8 mouse cellular contexts compared by ENCODE assay signal in genomic region chr17:83916684-83917166, GRCm38 (mm10).
DNase-seq lines count a peak whose midpoint lies in the region; ATAC-seq and TF ChIP-seq lines count a peak whose summit lies in the region.

No protein-coding gene starts in this region.

- H3K4me1 ChIP-seq in intestine, postnatal 0 days (replicated peaks; ENCODE audit: control insufficient read depth, insufficient read depth, low read length): 0 out of 2 replicates have a peak, but pooled peaks cover 7% of the 10 kb centered on the region

- H3K9ac ChIP-seq in intestine, postnatal 0 days (ENCODE audit: low read depth, low read length): no peak overlapping the region

- no peak for TF ChIP-seq POLR2A in myocyte (IDR thresholded peaks at IDR 0.05; ENCODE audit: insufficient read length, low read depth)

- no peak overlapping the region for H3K4me3 ChIP-seq in intestine, postnatal 0 days (ENCODE audit: low read depth, low read length)
- no peak overlapping the region for H3K4me3 ChIP-seq in myocyte

- no peaks in the 10 kb centered on the region for H3K9me3 ChIP-seq in intestine, postnatal 0 days (ENCODE audit: control insufficient read depth)

- peak overlapping the region; percentile 46; the same call in 1 of the 2 replicates for H3K27ac ChIP-seq in intestine, postnatal 0 days (ENCODE audit: low read depth, low read length)

- no peaks in the 10 kb centered on the region for H3K79me2 ChIP-seq in myocyte (ENCODE audit: control insufficient read depth, insufficient read depth)

- no peak for TF ChIP-seq CTCF in intestine, postnatal 0 days (IDR thresholded peaks at IDR 0.05; ENCODE audit: low read depth)

- H3K4me2 ChIP-seq in intestine, postnatal 0 days (replicated peaks; ENCODE audit: low read depth): no peak overlapping the region
- H3K4me2 ChIP-seq in myocyte (ENCODE audit: low read depth): peak overlapping the region; percentile 64

- no peaks in the 10 kb centered on the region for H3K27me3 ChIP-seq in intestine, postnatal 0 days (replicated peaks; ENCODE audit: control insufficient read depth, insufficient read depth, low read length)
- no peaks in the 10 kb centered on the region for H3K27me3 ChIP-seq in myocyte (ENCODE audit: control insufficient read depth, insufficient read depth, insufficient read length)

- no peaks in the 10 kb centered on the region for H3K36me3 ChIP-seq in intestine, postnatal 0 days (ENCODE audit: control insufficient read depth, insufficient read depth)
- no peaks in the 10 kb centered on the region for H3K36me3 ChIP-seq in myocyte (ENCODE audit: control insufficient read depth, insufficient read depth)

- 26% methylated on average over 10 of the region's 10 CpGs for WGBS in intestine, postnatal 0 days

- ATAC-seq in intestine, postnatal 0 days: 0 out of 2 replicates have a peak, but pooled peaks have one; percentile 41

- H3ac ChIP-seq in myocyte (ENCODE audit: control insufficient read depth, insufficient read length): no peak overlapping the region

- DNase-seq in cerebellum, postnatal 14 days: peak; percentile 38 to 51
- DNase-seq in cerebellum, adult 18-20 months: no peak
- DNase-seq in urinary bladder, postnatal 14 days (ENCODE audit: low spot score): peak; percentile 78
- no peak for DNase-seq in urinary bladder, postnatal 10 days (ENCODE audit: low spot score)
- no peak for DNase-seq in B cell, adult 2 months
- DNase-seq in right cerebral cortex, adult 18-20 months: no peak

TF ChIP-seq in myocyte, 11 proteins besides CTCF, POLR2A, EP300 and RAD21:
- TF ChIP-seq SRF (IDR thresholded peaks at IDR 0.05; ENCODE audit: control insufficient read depth, insufficient read length, low read depth) (no peak), TCF12 (IDR thresholded peaks at IDR 0.05; ENCODE audit: insufficient read depth, poor library complexity, severe bottlenecking) (peak; percentile 5), MAX (IDR thresholded peaks at IDR 0.05; ENCODE audit: low read depth) (no peak), USF1 (IDR thresholded peaks at IDR 0.05; ENCODE audit: low read depth) (no peak), POLR2AphosphoS2 (IDR thresholded peaks at IDR 0.05; ENCODE audit: insufficient read length, low read depth) (no peak), CEBPB (IDR thresholded peaks at IDR 0.05; ENCODE audit: insufficient read depth, poor library complexity, severe bottlenecking) (0 out of 2 replicates have a peak, but pooled peaks have one; percentile 49), E2F4 (IDR thresholded peaks at IDR 0.05; ENCODE audit: insufficient read depth) (no peak), MYOG (IDR thresholded peaks at IDR 0.05; ENCODE audit: control insufficient read depth in 1 of 3, insufficient read depth in 1 of 3, insufficient read length in 2 of 3, low read depth in 2 of 3) (peak in 1 of 3 experiments; percentile 59), TCF3 (IDR thresholded peaks at IDR 0.05; ENCODE audit: insufficient read length, low read depth) (no peak), REST (IDR thresholded peaks at IDR 0.05; ENCODE audit: insufficient read depth, insufficient read length) (no peak), MYOD1 (IDR thresholded peaks at IDR 0.05; ENCODE audit: control insufficient read depth in 1 of 3, insufficient read length in 2 of 3, low read depth in 2 of 3) (peak in 2 of 3 experiments; percentile 80 to 89)

Comparison
In these comparisons a context has a peak if more than half of its experiments do, and no peak if none do; other contexts are left out.
1. DNase-seq: peak in cerebellum, postnatal 14 days (2 of 2) and urinary bladder, postnatal 14 days (single experiment); none in cerebellum, adult 18-20 months (0 of 2), urinary bladder, postnatal 10 days (single experiment), B cell, adult 2 months (0 of 2) and right cerebral cortex, adult 18-20 months (single experiment).